Mouse (Mus musculus) intestine, embryonic 15.5 days (tissue): ENCODE measurements around the gene Fabp3. TPM values are rescaled to one million over a fixed set of nuclear protein-coding genes. Genes with fewer than 3 reads are reported as not detected.
A peak's percentile ranks its signal among the peaks of the same experiment; 100 is the strongest.

Experiments used
- ATAC-seq: fragments of 200-750 bp; cut with Nextera tagmentation; 2 replicates; pipeline ENCODE4 v1.8.0; 2017; ENCODE audit warnings: moderate TSS enrichment, moderate library complexity
- H3K27ac ChIP-seq: fragments of 300-500 bp; sonication (generic); 2 replicates; pipeline ENCODE4 v1.5.1; 2015; ENCODE audit warnings: mild to moderate bottlenecking, inconsistent platforms
- H3K27me3 ChIP-seq: fragments of 300-500 bp; sonication (generic); replicated peaks from 2 replicates; pipeline ENCODE4 v1.6.1; 2015; ENCODE audit warnings: inconsistent platforms
- H3K36me3 ChIP-seq: fragments of 300-500 bp; sonication (generic); 2 replicates; pipeline ENCODE4 v1.6.1; 2015; ENCODE audit warnings: inconsistent platforms
- H3K4me1 ChIP-seq: fragments of 300-500 bp; sonication (generic); replicated peaks from 2 replicates; pipeline ENCODE4 v1.6.1; 2015; ENCODE audit warnings: inconsistent platforms
- H3K4me2 ChIP-seq: fragments of 300-500 bp; sonication (generic); replicated peaks from 2 replicates; pipeline ENCODE4 v1.6.1; 2015; ENCODE audit warnings: mild to moderate bottlenecking, inconsistent platforms
- H3K4me3 ChIP-seq: fragments of 300-500 bp; sonication (generic); replicated peaks from 2 replicates; pipeline ENCODE4 v1.5.1; 2015; ENCODE audit warnings: inconsistent platforms
- H3K9ac ChIP-seq: fragments of 300-500 bp; sonication (generic); 2 replicates; pipeline ENCODE4 v1.6.1; 2015; ENCODE audit warnings: inconsistent platforms
- H3K9me3 ChIP-seq: fragments of 300-500 bp; sonication (generic); 2 replicates; pipeline ENCODE4 v1.6.1; 2016; ENCODE audit warnings: inconsistent platforms
- WGBS: fragments of 180-500 bp; shearing (Covaris S2); methylation state at CpG from one replicate; pipeline ENCODE4 v1.1.7; 2015; 5-methylcytosine and 5-hydroxymethylcytosine counted together
- polyA plus RNA-seq: library from polyadenylated mRNA; unstranded; fragments of >200 nt; fragmentation: Nextera tagmentation; extraction: Ambion mirVana; gene quantifications from 2 replicates; pipeline ENCODE4 v1.2.1, GENCODE M21; 2015

Fabp3 gene
- 5.4 and 6.1 TPM in 2 replicates for polyA plus RNA-seq

DNA sequence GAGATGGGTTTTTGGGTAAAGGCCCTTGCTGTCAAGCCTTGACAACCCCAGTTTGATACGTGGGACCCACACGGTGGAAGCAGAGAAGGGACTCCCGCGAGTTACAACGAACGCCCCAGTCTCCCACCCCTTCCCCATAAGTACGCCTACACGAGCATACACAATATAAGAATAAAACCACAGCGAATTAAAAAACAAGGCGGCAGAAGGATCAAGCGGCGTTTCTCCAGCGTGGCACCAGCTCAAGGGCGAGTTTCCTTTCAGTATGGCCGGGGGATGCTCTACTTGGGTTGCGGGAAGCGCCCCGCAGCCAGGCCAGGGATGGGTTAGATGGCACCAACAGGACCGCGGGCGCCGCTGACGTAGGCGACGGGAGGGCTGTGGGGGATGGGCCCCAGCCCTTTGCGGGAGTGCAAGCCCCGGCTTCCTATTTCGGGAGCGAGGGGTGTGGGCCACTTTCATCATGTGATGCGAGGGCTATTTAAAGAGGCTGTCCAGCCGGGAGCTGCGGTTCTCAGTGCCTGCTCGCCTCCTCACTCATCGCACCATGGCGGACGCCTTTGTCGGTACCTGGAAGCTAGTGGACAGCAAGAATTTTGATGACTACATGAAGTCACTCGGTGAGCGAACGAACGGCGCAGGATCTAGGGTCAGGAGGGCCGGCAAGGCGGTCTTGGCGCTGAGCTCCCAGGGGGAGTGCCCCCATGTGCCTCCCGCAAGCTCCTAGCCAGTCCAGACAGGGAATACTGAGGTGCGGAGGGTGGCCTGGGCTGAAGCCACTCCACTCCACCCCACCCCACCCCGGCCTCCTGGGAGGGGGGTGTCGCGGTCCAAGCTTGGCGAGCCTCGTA, at the start of gene Fabp3, which contains the start of gene Gm10570:
Fabp3 (plus strand) TSS at position 365 of the 851 bp plus-strand sequence.
Gm10570 (minus strand) TSS at position 444 of the 851 bp plus-strand sequence.
- Histone ChIP-seq H3K27ac (no peak within 1 kb of the TSS), H3K27me3 (peaks cover 18% of the 10 kb centered on the region), H3K4me1 (peaks cover 18% of the 10 kb centered on the region), H3K36me3 (no peaks in the 10 kb centered on the region), H3K4me2 (peak within 1 kb of the TSS; percentile 83), H3K9ac (peak within 1 kb of the TSS; percentile 15), H3K9me3 (no peaks in the 10 kb centered on the region), H3K4me3 (peak within 1 kb of the TSS; percentile 43)
- ATAC-seq: peak; percentile 35
- WGBS: under 1% methylated on average over 52 of the region's 52 CpGs

- no peak overlapping the region for H3K9ac ChIP-seq
- H3K4me2 ChIP-seq: no peak overlapping the region
- 31% methylated on average over 5 of the region's 5 CpGs for WGBS
- ATAC-seq: no peak
- no peaks in the 10 kb centered on the region for H3K36me3 ChIP-seq
- H3K9me3 ChIP-seq: no peaks in the 10 kb centered on the region
- H3K27me3 ChIP-seq: peaks cover 6% of the 10 kb centered on the region; the same call in 1 of the 2 replicates
- H3K27ac ChIP-seq: no peak overlapping the region
- H3K4me1 ChIP-seq: no peaks in the 10 kb centered on the region; the same call in 1 of the 2 replicates
- no peak overlapping the region for H3K4me3 ChIP-seq
Measured at GRCm38 (mm10) chr4:130260406-130260805, 48.0 kb upstream of the Fabp3 start.

DNA sequence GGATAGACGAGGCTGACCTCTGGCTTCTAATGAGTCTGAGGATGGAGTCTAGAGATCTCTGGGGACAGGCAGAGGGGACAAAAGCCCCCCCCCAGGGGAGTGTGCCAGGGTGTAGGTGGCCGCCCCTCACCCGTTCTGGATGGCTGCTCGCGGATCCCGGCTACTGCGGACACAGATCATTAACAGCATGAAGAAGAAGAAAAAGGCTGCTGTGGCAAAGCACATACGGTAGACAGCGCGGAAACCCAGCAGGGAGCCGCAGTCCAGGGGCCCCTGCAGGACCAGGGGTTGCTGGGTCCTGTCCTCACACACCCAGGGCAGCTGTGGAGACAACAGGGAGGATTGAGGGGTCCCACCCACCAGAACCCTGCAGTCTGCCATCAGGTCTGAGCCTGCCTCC, 44.3 kb upstream of the Fabp3 start:
- H3K27ac ChIP-seq: no peak overlapping the region
- peaks cover 10% of the 10 kb centered on the region; the same call in 1 of the 2 replicates for H3K4me1 ChIP-seq
- H3K9ac ChIP-seq: no peak overlapping the region
- no peaks in the 10 kb centered on the region for H3K9me3 ChIP-seq
- no peak overlapping the region for H3K4me2 ChIP-seq
- peaks cover 6% of the 10 kb centered on the region; the same call in 1 of the 2 replicates for H3K27me3 ChIP-seq
- no peak for ATAC-seq
- no peaks in the 10 kb centered on the region for H3K36me3 ChIP-seq
- WGBS: 43% methylated on average over 11 of the region's 11 CpGs
- H3K4me3 ChIP-seq: no peak overlapping the region

DNA sequence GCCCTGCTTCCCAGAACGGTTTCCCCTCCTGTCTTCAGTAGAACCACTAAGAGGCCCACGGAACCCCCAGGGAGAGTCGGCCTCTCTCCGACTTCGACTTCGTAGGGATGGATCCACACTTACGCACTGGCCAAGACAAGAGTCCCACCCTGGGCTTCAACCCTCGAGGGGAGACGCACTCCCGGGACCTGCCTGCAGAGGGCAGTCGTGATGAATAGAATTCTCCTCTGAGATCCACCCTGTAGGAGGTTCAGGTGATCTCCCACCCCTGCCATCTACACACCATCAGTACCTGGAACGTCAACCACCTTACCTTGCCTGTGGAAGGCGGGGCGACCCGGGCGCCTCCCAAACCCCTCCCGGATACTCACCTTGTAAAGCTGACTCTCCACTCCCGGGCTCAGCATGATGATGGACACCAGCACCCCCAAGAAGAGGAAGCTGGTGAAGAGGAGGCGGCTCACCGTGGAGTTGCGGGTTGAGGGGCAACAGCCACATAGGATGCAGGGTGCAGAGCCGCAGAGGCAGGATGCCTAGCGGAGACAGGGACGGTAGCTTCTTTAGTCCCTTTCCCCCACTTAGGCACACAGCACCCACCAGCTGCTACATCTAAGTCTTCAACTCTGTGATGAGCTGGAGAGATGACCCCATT, 43.6 kb upstream of the Fabp3 start:
- H3K9ac ChIP-seq: no peak overlapping the region
- H3K9me3 ChIP-seq: no peaks in the 10 kb centered on the region
- H3K4me1 ChIP-seq: peaks cover 10% of the 10 kb centered on the region; the same call in 1 of the 2 replicates
- no peaks in the 10 kb centered on the region for H3K36me3 ChIP-seq
- no peak overlapping the region for H3K27ac ChIP-seq
- H3K4me2 ChIP-seq: no peak overlapping the region
- H3K27me3 ChIP-seq: peaks cover 6% of the 10 kb centered on the region; the same call in 1 of the 2 replicates
- H3K4me3 ChIP-seq: no peak overlapping the region
- 22% methylated on average over 24 of the region's 24 CpGs for WGBS
- ATAC-seq: peak; percentile 20; the same call in 1 of the 2 replicates

- Histone ChIP-seq H3K36me3 (no peaks in the 10 kb centered on the region), H3K4me1 (peaks cover 10% of the 10 kb centered on the region; the same call in 1 of the 2 replicates), H3K27ac (no peak overlapping the region), H3K4me2 (peak overlapping the region; percentile 49), H3K9me3 (no peaks in the 10 kb centered on the region), H3K4me3 (0 out of 2 replicates have a peak overlapping the region, but pooled peaks have one; percentile 22), H3K27me3 (peaks cover 6% of the 10 kb centered on the region; the same call in 1 of the 2 replicates), H3K9ac (no peak overlapping the region)
- whole genome bisulfite sequencing: 44% methylated on average over 9 of the region's 9 CpGs
- no peak; the same call in 1 of the 2 replicates for ATAC-seq
Measured at GRCm38 (mm10) chr4:130266601-130267000, 41.8 kb upstream of the Fabp3 start.

DNA sequence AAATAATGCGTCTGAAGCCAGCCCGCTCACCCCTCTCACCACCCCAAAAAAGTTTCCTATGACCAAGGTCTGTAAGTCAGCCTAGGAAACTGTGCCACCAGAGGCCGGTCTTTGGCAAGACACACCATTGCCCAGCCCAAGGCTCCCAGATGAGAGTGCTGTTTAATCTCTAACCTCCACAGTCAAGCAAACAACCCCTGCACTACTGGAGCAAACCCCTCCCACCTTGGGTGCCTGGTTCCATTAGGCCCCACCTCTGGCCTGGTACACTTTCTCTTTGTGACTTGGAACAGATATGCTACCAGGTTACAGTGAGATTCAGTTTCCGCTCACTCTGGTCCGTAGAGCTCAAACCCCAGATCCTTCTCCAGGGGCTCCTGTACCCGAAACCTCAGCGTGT, 41.3 kb upstream of the Fabp3 start:
- Histone ChIP-seq H3K4me1 (peaks cover 10% of the 10 kb centered on the region; the same call in 1 of the 2 replicates), H3K27ac (no peak overlapping the region), H3K9me3 (no peaks in the 10 kb centered on the region), H3K4me2 (peak overlapping the region; percentile 49), H3K4me3 (0 out of 2 replicates have a peak overlapping the region, but pooled peaks have one; percentile 22), H3K36me3 (no peaks in the 10 kb centered on the region), H3K27me3 (peaks cover 6% of the 10 kb centered on the region; the same call in 1 of the 2 replicates), H3K9ac (no peak overlapping the region)
- 60% methylated on average over 7 of the region's 7 CpGs for WGBS
- ATAC-seq: peak; percentile 84

DNA sequence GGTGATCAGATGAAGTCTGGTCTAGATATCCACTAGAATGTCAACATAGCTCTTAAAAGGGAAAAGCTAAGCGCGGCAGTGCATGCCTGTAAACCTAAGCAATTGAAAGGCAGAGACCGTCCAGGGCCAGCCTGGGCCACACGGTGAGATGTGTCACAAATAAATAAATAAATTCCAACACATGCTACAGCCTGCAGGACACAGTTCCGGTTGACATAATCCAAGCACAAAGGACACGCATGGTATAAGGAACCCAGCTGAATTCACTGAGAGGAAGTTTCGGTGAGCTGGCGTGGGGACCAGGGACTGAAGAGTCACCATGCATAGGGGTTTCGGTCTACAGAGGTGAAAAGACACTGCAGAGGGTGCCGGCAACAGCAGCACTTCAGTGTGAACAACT, 39.7 kb upstream of the Fabp3 start:
- no peaks in the 10 kb centered on the region for H3K9me3 ChIP-seq
- no peak overlapping the region for H3K4me2 ChIP-seq
- no peaks in the 10 kb centered on the region for H3K36me3 ChIP-seq
- H3K27me3 ChIP-seq: peaks cover 6% of the 10 kb centered on the region; the same call in 1 of the 2 replicates
- no peak overlapping the region for H3K4me3 ChIP-seq
- WGBS: 81% methylated on average over 10 of the region's 10 CpGs
- peaks cover 11% of the 10 kb centered on the region; the same call in 1 of the 2 replicates for H3K4me1 ChIP-seq
- H3K27ac ChIP-seq: no peak overlapping the region
- H3K9ac ChIP-seq: no peak overlapping the region
- no peak for ATAC-seq

DNA sequence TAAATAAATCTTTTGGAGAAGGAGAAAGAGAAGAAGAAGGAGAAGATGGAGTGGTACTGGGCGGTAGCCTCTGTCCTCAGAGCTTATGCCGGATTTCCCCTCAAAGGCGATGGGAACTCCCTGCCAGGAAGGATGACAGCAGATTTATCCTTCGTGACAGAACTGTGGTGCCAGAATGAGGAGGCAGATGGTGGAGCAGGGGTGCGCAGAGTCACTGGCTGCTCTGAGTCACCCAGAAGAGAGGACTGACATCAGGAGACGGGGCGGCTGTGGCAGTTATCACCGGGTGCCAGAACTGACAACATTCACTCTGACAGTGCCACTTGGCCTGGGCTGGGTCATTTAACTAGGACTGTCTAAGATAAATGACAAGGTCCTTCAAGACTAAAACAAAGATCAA, 38.3 kb upstream of the Fabp3 start:
- WGBS: 82% methylated on average over 8 of the region's 8 CpGs
- peaks cover 24% of the 10 kb centered on the region for H3K4me1 ChIP-seq
- H3K4me2 ChIP-seq: no peak overlapping the region
- no peak overlapping the region for H3K9ac ChIP-seq
- H3K27me3 ChIP-seq: peaks cover 11% of the 10 kb centered on the region
- H3K36me3 ChIP-seq: no peaks in the 10 kb centered on the region
- no peak overlapping the region for H3K27ac ChIP-seq
- H3K4me3 ChIP-seq: no peak overlapping the region
- no peak for ATAC-seq
- no peaks in the 10 kb centered on the region for H3K9me3 ChIP-seq

DNA sequence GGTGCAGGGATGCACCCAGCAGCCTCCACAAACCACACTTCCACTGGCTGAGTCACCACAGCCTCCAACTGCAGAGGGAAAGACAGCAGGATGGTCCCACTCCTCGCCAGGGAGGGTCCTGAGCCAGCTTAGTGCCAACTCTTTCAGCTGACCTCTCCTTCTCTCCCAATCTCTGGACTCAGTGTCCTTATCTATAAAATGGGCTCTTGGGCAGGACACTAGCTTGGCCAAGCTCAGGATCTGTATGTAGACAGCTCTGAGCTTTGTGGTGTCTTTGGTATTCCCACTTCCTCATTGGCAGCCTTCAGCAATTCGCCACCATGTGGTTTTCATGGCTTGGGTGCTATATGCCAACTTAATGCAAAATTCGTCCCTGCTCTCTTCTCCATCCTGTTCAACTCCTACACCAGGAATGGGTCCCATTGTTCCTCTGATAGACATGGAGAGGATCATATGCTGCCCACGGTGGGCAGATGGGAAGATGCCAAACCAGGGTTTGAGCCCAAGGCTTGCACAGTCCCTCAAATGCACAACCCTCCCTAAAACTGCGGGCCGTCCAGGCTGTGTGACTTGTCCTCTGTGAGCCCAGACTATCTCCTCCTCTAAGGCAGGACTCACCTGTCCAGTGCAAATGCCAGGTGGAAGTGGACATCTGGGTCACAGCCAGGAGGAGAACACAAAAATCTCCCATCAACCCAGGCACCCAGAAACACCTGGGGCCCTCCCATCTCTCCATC, 37.6 kb upstream of the Fabp3 start:
- ATAC-seq: no peak

GRCm38 (mm10) chr4:130273698-130274345, 34.6 kb upstream of the Fabp3 start:
- WGBS: 33% methylated on average over 11 of the region's 12 CpGs
- peaks cover 22% of the 10 kb centered on the region; the same call in 1 of the 2 replicates for H3K4me1 ChIP-seq
- H3K9ac ChIP-seq: peak overlapping the region; percentile 65
- no peak for ATAC-seq
- H3K9me3 ChIP-seq: no peaks in the 10 kb centered on the region
- H3K4me3 ChIP-seq: peak overlapping the region; percentile 61
- peak overlapping the region; percentile 98 for H3K4me2 ChIP-seq
- H3K36me3 ChIP-seq: no peaks in the 10 kb centered on the region
- no peak overlapping the region for H3K27ac ChIP-seq
- H3K27me3 ChIP-seq: peaks cover 24% of the 10 kb centered on the region

More for the DNA sequence above, 37.6 kb upstream of the Fabp3 start:
- 89% methylated on average over 6 of the region's 6 CpGs for WGBS
- Histone ChIP-seq H3K27ac (no peak overlapping the region), H3K9ac (no peak overlapping the region), H3K4me2 (no peak overlapping the region), H3K36me3 (no peaks in the 10 kb centered on the region), H3K9me3 (no peaks in the 10 kb centered on the region), H3K4me3 (no peak overlapping the region), H3K27me3 (peaks cover 18% of the 10 kb centered on the region), H3K4me1 (peaks cover 31% of the 10 kb centered on the region)

GRCm38 (mm10) chr4:130274346-130275015, 33.9 kb upstream of the Fabp3 start:
- Histone ChIP-seq H3K36me3 (no peaks in the 10 kb centered on the region), H3K4me1 (peaks cover 22% of the 10 kb centered on the region; the same call in 1 of the 2 replicates), H3K4me3 (peak overlapping the region; percentile 61), H3K9me3 (no peaks in the 10 kb centered on the region), H3K4me2 (peak overlapping the region; percentile 98), H3K27me3 (peaks cover 24% of the 10 kb centered on the region), H3K9ac (peak overlapping the region; percentile 65), H3K27ac (0 out of 2 replicates have a peak overlapping the region, but pooled peaks have one; percentile 6)
- peak; percentile 55 for ATAC-seq
- 2% methylated on average over 29 of the region's 29 CpGs for WGBS
